Mouse (Mus musculus) lung, adult 2 months (tissue): Measurements from ENCODE around the gene Aldh1b1. TPM values are rescaled to one million over a fixed set of nuclear protein-coding genes. Genes with fewer than 3 reads are reported as not detected.
A peak's percentile ranks its signal among the peaks of the same experiment; 100 is the strongest.

Source experiments
- DNase-seq: peaks from one replicate; pipeline ENCODE4 v3.0.0; 2022
- H3K4me1 ChIP-seq: fragments of 200-500 bp; 2 replicates; pipeline ENCODE4 v1.6.1; 2011; ENCODE audit warnings: low read length; ENCODE audit not compliant: control insufficient read depth, insufficient read depth
- H3K4me3 ChIP-seq: fragments of 200-500 bp; replicated peaks from 2 replicates; pipeline ENCODE3; 2011; ENCODE audit warnings: low read depth, mild to moderate bottlenecking, control low read depth, low read length; ENCODE audit errors: extremely low read depth
- CTCF ChIP-seq: fragments of 200-500 bp; IDR thresholded peaks from 2 replicates; pipeline ENCODE4 v1.5.1; 2011; ENCODE audit warnings: mild to moderate bottlenecking, low read length, control low read depth; ENCODE audit not compliant: insufficient read depth
- POLR2A ChIP-seq: fragments of 200-500 bp; IDR thresholded peaks from 2 replicates; pipeline ENCODE4 v1.6.1; 2011; ENCODE audit warnings: low read depth, mild to moderate bottlenecking, control low read depth, low read length, borderline replicate concordance; ENCODE audit errors: extremely low read depth
- WGBS: fragments of 180-500 bp; shearing (Covaris S2); methylation state at CpG from one replicate; pipeline ENCODE4 v1.1.7; 2018; 5-methylcytosine and 5-hydroxymethylcytosine counted together
- polyA plus RNA-seq: library from polyadenylated mRNA; depleted of rRNA; stranded (reverse); fragments of >200 nt; gene quantifications from 2 replicates; pipeline ENCODE4 v1.2.3, GENCODE M21; 2012

Aldh1b1 gene
- polyA plus RNA-seq, 1 experiment, result 3.9 TPM

DNA sequence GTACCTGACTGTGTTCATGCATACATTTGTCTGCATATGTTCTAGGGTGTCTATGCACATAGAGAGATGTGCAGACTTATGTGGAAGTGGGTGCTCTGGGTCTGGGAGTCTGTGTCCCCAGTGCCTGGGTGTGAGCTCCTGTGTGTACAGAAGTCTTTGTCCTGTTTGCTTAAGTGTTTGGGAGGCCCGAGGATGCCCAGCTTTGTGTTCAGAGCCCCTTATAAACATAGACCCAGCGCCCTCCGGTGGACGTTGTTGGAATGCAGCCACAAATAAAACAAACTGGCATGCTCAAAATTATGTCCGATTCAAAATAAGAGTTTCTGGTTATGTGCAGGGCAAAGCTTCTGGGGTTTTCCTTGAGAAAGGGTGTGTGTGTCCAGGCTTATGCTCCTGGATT is 27.2 kb upstream of the Aldh1b1 start:
- WGBS, result 2% methylated on average over 5 of the region's 5 CpGs
- H3K4me3 ChIP-seq, result no peak overlapping the region
- DNase-seq, result peak; percentile 20
- H3K4me1 ChIP-seq, result no peaks in the 10 kb centered on the region
- TF ChIP-seq POLR2A (no peak), CTCF (peak; percentile 48)

DNA sequence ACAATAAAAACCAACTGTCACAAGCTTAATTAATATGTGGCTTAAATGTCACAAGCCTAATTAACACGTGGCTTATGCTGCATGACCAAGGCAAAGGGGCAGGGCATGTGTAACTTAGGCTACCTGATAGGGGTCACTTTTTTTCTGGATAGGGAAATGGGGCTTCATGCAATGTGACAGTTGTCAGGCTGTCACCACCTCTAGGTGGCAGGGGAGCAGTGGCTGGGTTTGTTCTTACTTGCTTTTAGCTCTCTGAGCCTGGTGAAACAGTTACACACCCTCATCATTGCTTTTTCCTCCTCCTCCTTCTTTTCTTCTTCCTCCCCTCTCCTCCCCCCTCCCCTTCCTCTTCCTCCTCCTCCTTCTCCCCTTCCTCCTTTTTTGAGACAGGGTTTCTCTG is 15.2 kb upstream of the Aldh1b1 start:
- WGBS, result 68% methylated on average over 1 of the region's 1 CpGs
- DNase-seq, result no peak
- Histone ChIP-seq H3K4me3 (no peak overlapping the region), H3K4me1 (no peaks in the 10 kb centered on the region)
- TF ChIP-seq POLR2A (no peak), CTCF (no peak)

DNA sequence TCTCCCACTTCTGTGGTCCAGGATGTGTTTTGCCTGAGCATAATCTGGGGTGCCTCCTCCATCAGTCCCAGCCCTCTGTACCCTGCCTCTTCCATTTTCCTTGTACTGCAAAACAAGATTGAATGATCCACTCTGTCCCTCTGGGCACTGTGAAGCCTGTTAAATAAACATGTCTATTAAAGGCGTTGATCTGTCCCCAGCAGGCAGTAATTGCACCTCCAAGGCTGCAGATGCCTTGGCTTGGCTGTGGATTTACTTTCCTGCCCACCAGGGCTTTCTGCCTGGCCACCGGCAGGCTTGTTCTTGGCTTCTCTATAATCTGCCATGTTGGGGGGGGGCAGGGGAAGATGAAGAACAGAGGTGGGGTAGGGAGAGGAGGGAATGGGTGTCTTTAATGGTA is 12.9 kb upstream of the Aldh1b1 start:
- WGBS, result 37% methylated on average over 2 of the region's 2 CpGs
- no peak for DNase-seq

DNA sequence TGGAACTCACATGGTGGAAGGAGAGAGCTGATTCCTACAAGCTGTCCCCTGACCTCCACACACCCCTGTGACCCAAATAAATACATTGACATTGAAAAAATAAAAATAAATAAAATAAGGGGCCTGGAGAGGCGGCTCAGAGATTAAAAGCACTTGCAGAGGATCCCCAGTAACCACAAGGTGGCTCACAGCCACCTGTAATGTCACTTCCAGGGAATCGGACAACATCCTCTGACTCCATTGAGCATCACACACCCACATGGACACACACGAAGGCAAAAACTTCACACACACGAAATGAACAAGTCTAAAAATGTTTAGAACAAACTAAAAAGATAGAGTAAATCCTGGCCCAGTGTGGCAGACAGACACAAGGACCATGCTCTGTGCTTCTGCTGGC is 12.1 kb upstream of the Aldh1b1 start:
- no peak overlapping the region for H3K4me3 ChIP-seq
- H3K4me1 ChIP-seq, result no peaks in the 10 kb centered on the region; the same call in 1 of the 2 replicates
- TF ChIP-seq POLR2A (no peak), CTCF (no peak)
- DNase-seq, result no peak
- 47% methylated on average over 4 of the region's 4 CpGs for WGBS

More for the DNA sequence above, 12.9 kb upstream of the Aldh1b1 start:
- Histone ChIP-seq H3K4me1 (no peaks in the 10 kb centered on the region; the same call in 1 of the 2 replicates), H3K4me3 (no peak overlapping the region)
- TF ChIP-seq POLR2A, result no peak
- TF ChIP-seq CTCF, result no peak

DNA sequence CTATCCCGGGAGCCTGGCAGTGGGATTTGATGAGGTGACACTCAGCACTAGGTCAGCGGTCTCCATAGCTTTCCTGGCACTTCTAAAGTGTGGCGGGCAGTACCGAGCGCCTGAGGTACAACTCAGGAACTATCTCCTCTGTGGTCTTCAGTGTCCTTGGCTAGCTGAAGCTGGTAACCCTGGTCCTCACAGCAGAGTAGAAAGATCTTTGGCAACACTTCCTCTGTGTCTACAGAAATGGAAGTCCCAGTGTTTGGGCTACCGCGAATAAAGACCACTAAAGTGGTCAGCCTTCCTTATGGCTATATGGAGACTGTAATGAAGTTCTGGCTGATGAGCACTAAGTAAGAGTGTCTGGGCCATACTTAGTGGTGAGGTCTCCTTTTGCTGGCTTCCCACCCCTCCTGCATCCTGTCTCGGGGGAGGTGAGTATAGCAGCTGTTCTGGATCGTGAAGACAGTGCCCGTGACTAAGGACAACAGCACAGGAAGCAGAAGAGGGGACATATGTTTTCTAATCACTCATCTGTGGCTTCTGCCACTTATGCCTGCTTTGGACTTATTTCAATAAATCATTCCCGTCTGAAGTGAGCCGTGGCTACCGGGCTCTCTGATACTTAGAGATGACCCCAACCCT is 10.3 kb upstream of the Aldh1b1 start:
- no peak overlapping the region for H3K4me3 ChIP-seq
- 63% methylated on average over 13 of the region's 13 CpGs for WGBS
- no peaks in the 10 kb centered on the region; the same call in 1 of the 2 replicates for H3K4me1 ChIP-seq
- DNase-seq, result no peak
- TF ChIP-seq POLR2A, result no peak
- TF ChIP-seq CTCF, result no peak

DNA sequence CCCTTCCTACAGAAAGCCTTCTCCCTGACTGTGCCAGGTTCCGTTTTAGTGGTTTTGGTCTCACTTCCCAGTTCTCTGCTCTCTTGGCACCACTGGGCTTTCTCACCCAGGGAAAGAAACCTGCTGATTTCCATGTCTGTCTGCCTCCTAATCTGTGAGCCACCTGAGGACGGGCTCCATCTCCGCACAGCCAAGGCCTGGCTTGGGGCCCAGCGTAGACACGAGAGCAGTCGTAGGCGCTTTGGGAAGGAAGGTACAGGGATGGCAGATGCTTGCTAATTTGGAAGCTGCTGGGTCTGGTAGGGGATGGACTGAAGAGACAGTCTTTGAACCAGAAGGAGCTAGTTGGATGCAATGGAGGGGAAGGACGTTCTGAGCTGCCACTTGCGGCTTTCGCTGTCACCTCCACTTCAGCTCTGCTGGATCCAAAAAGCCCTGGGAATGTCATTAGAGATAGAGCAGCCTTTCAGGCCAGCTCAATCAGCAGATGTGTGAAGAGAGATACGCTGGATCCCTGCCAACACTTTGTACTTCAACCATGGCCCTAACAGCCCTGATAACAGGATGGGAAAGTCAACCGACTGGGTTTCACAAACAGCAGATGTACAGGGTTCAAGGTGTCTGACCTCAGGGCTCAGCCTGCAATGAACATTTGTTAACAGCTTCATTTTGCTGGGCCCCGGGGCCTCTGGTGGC is 9.4 kb upstream of the Aldh1b1 start:
- Histone ChIP-seq H3K4me3 (no peak overlapping the region), H3K4me1 (no peaks in the 10 kb centered on the region; the same call in 1 of the 2 replicates)
- 52% methylated on average over 13 of the region's 13 CpGs for WGBS
- TF ChIP-seq CTCF (no peak), POLR2A (no peak)
- DNase-seq, result no peak

DNA sequence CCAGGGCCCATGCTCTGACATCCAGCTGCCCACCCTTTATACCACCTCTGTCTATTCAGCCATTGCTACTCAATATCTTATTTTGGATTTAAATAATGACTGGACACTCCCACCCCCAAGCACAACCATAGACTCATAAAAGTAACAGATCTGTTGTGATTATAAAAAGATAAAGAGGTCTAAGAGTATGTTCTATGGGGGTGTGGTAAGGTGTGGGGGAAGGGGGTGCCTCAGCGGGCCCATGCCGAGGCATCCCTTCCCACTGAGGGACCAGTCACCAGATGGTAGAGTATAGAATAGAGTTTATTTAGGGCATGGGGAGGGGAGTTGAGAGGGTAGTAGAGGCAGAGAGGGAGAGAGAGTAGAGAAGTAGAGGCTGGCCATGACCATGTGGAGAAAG is 8.8 kb upstream of the Aldh1b1 start:
- WGBS, result 63% methylated on average over 2 of the region's 2 CpGs
- no peaks in the 10 kb centered on the region; the same call in 1 of the 2 replicates for H3K4me1 ChIP-seq
- TF ChIP-seq CTCF (no peak), POLR2A (no peak)
- no peak for DNase-seq
- H3K4me3 ChIP-seq, result no peak overlapping the region

DNA sequence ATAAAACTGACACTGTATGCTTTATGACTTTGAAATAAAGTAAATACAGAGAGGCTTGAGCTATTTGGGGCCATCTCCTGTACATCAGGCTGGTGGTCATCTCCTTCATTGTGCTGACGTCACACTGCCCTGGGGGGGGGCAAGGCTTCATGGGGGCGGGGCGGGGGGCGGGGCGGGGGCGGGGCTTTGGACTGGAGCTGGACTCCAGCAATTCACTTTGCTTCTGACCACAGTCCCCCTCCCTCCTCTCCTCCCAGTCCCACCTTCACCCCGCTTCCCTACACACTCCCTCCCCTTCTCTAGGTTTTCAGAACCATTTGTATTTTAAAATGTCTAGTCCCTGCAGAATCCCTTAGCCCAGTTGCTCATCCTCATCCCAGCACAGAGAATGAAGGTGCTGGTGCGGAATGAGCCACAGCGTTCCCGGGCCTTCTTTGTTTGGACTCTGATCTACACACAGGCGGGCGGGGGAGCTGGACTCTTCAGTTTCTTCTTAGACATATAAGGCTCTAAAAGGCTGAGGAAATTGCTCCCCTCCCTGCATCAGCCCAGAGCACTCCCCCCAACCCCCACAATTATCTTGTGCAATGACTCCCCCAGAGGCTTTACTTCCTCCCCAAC is 3.5 kb upstream of the Aldh1b1 start:
- TF ChIP-seq POLR2A (no peak), CTCF (no peak)
- H3K4me1 ChIP-seq, result peaks cover 2% of the 10 kb centered on the region; the same call in 1 of the 2 replicates
- no peak for DNase-seq
- 3% methylated on average over 12 of the region's 12 CpGs for WGBS
- no peak overlapping the region for H3K4me3 ChIP-seq

DNA sequence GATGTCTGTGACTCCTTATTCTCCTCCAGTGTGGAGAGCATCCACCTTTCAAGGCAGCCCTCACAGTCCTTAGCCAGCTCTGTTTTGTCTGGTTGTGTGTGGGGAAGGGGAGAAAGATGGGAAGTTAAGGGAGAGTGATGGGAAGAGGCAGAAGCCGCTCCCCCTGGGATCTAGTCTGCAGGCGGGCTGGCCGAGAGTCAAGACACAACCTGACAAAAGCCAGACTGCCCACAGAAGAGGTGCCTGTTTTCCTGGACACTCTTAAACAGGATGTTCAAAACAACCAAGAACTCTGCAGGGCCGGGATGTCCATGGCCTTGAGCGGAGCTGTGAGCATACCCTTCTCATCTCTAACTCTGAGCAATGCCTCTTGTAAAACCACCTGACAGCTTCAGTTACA is 2.1 kb upstream of the Aldh1b1 start:
- WGBS, result 55% methylated on average over 5 of the region's 5 CpGs
- no peak overlapping the region for H3K4me3 ChIP-seq
- DNase-seq, result no peak
- H3K4me1 ChIP-seq, result peaks cover 2% of the 10 kb centered on the region; the same call in 1 of the 2 replicates
- TF ChIP-seq POLR2A (no peak), CTCF (no peak)
